Mouse (Mus musculus): ENCODE data around the gene Cyp46a1.
A peak's percentile ranks its signal among the peaks of the same experiment; 100 is the strongest.

Cyp46a1 gene

GRCm38 (mm10) chr12:108355271-108355670 is 21.1 kb downstream of the Cyp46a1 start:
- Histone ChIP-seq H3K4me1 (replicated peaks; ENCODE audit: low read depth, low read length) (peaks cover 12% of the 10 kb centered on the region), H3K4me3 (replicated peaks; ENCODE audit: low read length) (no peak overlapping the region), H3K9me3 (ENCODE audit: low read length) (peaks cover 6% of the 10 kb centered on the region), H3K27me3 (ENCODE audit: insufficient read depth, low read length) (peaks cover 75% of the 10 kb centered on the region), H3K36me3 (ENCODE audit: insufficient read depth, low read length) (no peaks in the 10 kb centered on the region)
- TF ChIP-seq CTCF (conservative IDR thresholded peaks at IDR 0.05; ENCODE audit: low read length) = no peak
- TF ChIP-seq POU5F1 (IDR thresholded peaks at IDR 0.05; ENCODE audit: borderline replicate concordance, low read length) = no peak
- no peak for TF ChIP-seq NANOG (IDR thresholded peaks at IDR 0.05; ENCODE audit: borderline replicate concordance, low read length)

GRCm38 (mm10) chr12:108355986-108356385 is 21.8 kb downstream of the Cyp46a1 start:
- Histone ChIP-seq H3K4me1 (replicated peaks; ENCODE audit: low read depth, low read length) (peaks cover 12% of the 10 kb centered on the region), H3K4me3 (replicated peaks; ENCODE audit: low read length) (no peak overlapping the region), H3K27me3 (ENCODE audit: insufficient read depth, low read length) (peaks cover 72% of the 10 kb centered on the region), H3K36me3 (ENCODE audit: insufficient read depth, low read length) (no peaks in the 10 kb centered on the region), H3K9me3 (ENCODE audit: low read length) (peaks cover 6% of the 10 kb centered on the region)
- no peak for TF ChIP-seq NANOG (IDR thresholded peaks at IDR 0.05; ENCODE audit: borderline replicate concordance, low read length)
- TF ChIP-seq CTCF (conservative IDR thresholded peaks at IDR 0.05; ENCODE audit: low read length) = peak; percentile 33
- TF ChIP-seq POU5F1 (IDR thresholded peaks at IDR 0.05; ENCODE audit: borderline replicate concordance, low read length) = no peak

DNA sequence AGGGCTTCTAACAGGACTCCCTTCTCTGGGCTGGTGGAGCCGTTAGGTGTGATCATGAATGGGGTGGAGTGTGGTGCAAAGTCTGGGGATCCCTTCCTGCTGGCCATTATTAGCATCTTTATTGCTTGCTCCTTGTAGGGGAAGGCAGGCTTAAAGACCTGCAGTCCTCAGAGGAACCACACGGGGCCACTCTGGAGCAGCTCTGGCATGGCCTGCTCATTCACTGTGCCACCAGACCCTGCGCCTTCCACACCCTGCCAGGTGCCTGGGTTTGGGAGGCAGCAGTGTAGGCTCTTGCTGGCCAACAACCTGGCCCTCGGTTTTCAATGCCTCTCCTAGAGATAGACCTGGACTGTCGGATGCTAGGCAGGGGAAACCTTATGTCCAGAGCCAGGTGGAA is 29.6 kb downstream of the Cyp46a1 start:
- H3K27me3 ChIP-seq (ENCODE audit: insufficient read depth, low read length) = peaks cover 52% of the 10 kb centered on the region
- peaks cover 9% of the 10 kb centered on the region for H3K9me3 ChIP-seq (ENCODE audit: low read length)
- H3K4me1 ChIP-seq (replicated peaks; ENCODE audit: low read depth, low read length) = peaks cover 11% of the 10 kb centered on the region
- no peak for TF ChIP-seq NANOG (IDR thresholded peaks at IDR 0.05; ENCODE audit: borderline replicate concordance, low read length)
- peak; percentile 75 for TF ChIP-seq CTCF (conservative IDR thresholded peaks at IDR 0.05; ENCODE audit: low read length)
- H3K4me3 ChIP-seq (replicated peaks; ENCODE audit: low read length) = no peak overlapping the region
- no peaks in the 10 kb centered on the region for H3K36me3 ChIP-seq (ENCODE audit: insufficient read depth, low read length)

GRCm38 (mm10) chr12:108365340-108365739 is 31.2 kb downstream of the Cyp46a1 start:
- H3K4me1 ChIP-seq (replicated peaks; ENCODE audit: low read depth, low read length) = peaks cover 11% of the 10 kb centered on the region
- H3K4me3 ChIP-seq (replicated peaks; ENCODE audit: low read length) = no peak overlapping the region
- H3K36me3 ChIP-seq (ENCODE audit: insufficient read depth, low read length) = no peaks in the 10 kb centered on the region
- TF ChIP-seq CTCF (conservative IDR thresholded peaks at IDR 0.05; ENCODE audit: low read length) = no peak
- no peak for TF ChIP-seq POU5F1 (IDR thresholded peaks at IDR 0.05; ENCODE audit: borderline replicate concordance, low read length)
- no peak for TF ChIP-seq NANOG (IDR thresholded peaks at IDR 0.05; ENCODE audit: borderline replicate concordance, low read length)
- peaks cover 54% of the 10 kb centered on the region for H3K27me3 ChIP-seq (ENCODE audit: insufficient read depth, low read length)
- peaks cover 9% of the 10 kb centered on the region for H3K9me3 ChIP-seq (ENCODE audit: low read length)

DNA sequence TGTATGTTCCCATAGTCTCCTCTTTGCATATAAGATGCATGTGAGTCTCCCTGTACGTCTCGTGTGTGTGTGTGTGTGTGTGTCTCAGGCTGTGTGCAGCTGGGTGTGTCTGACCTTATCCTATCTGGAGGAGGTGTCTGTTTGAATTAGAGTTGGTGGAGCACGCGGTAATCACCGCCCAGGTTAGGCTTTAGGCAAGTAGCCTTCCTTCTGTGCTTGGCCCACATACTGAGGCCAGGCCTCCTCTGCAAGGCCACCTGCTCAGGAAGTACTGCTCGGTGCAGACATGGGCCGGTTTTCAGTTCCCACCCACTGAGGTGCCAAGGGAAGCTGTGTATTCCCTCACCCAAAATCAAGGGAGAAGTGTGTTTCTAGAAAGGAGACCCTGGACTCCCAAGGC is 31.7 kb downstream of the Cyp46a1 start:
- TF ChIP-seq CTCF (conservative IDR thresholded peaks at IDR 0.05; ENCODE audit: low read length) (no peak), POU5F1 (IDR thresholded peaks at IDR 0.05; ENCODE audit: borderline replicate concordance, low read length) (no peak), NANOG (IDR thresholded peaks at IDR 0.05; ENCODE audit: borderline replicate concordance, low read length) (no peak)
- H3K4me3 ChIP-seq (replicated peaks; ENCODE audit: low read length) = no peak overlapping the region
- no peaks in the 10 kb centered on the region for H3K36me3 ChIP-seq (ENCODE audit: insufficient read depth, low read length)
- peaks cover 9% of the 10 kb centered on the region for H3K9me3 ChIP-seq (ENCODE audit: low read length)
- H3K27me3 ChIP-seq (ENCODE audit: insufficient read depth, low read length) = peaks cover 56% of the 10 kb centered on the region
- peaks cover 11% of the 10 kb centered on the region for H3K4me1 ChIP-seq (replicated peaks; ENCODE audit: low read depth, low read length)

- Histone ChIP-seq H3K4me3 (replicated peaks; ENCODE audit: low read length) (no peak overlapping the region), H3K27me3 (ENCODE audit: insufficient read depth, low read length) (peaks cover 46% of the 10 kb centered on the region), H3K9me3 (ENCODE audit: low read length) (peaks cover 9% of the 10 kb centered on the region), H3K36me3 (ENCODE audit: insufficient read depth, low read length) (no peaks in the 10 kb centered on the region), H3K4me1 (replicated peaks; ENCODE audit: low read depth, low read length) (peaks cover 11% of the 10 kb centered on the region)
- no peak for TF ChIP-seq POU5F1 (IDR thresholded peaks at IDR 0.05; ENCODE audit: borderline replicate concordance, low read length)
- TF ChIP-seq CTCF (conservative IDR thresholded peaks at IDR 0.05; ENCODE audit: low read length) = no peak
- TF ChIP-seq NANOG (IDR thresholded peaks at IDR 0.05; ENCODE audit: borderline replicate concordance, low read length) = no peak
Observed at GRCm38 (mm10) chr12:108367909-108368308, 33.7 kb downstream of the Cyp46a1 start.

DNA sequence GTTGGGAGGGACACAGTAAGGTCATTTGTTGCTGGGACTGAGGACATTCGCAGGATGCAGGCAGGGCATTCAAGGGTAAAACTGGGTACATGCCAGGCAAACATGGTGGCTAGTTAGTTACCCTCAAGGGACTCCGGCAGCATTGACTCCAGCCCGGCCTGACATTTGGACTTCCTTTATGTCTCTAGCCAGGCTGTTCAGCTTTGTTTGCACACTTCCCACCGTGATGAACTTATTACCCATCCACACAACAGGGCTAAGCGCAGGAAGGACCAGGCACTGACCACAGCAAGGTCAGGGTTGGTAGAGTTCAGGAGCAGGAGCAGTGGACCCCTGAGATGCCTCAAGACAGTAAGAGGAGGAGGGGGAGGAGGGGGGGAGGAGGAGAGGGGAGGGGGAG is 34.7 kb downstream of the Cyp46a1 start:
- Histone ChIP-seq H3K4me3 (replicated peaks; ENCODE audit: low read length) (no peak overlapping the region), H3K36me3 (ENCODE audit: insufficient read depth, low read length) (no peaks in the 10 kb centered on the region)

DNA sequence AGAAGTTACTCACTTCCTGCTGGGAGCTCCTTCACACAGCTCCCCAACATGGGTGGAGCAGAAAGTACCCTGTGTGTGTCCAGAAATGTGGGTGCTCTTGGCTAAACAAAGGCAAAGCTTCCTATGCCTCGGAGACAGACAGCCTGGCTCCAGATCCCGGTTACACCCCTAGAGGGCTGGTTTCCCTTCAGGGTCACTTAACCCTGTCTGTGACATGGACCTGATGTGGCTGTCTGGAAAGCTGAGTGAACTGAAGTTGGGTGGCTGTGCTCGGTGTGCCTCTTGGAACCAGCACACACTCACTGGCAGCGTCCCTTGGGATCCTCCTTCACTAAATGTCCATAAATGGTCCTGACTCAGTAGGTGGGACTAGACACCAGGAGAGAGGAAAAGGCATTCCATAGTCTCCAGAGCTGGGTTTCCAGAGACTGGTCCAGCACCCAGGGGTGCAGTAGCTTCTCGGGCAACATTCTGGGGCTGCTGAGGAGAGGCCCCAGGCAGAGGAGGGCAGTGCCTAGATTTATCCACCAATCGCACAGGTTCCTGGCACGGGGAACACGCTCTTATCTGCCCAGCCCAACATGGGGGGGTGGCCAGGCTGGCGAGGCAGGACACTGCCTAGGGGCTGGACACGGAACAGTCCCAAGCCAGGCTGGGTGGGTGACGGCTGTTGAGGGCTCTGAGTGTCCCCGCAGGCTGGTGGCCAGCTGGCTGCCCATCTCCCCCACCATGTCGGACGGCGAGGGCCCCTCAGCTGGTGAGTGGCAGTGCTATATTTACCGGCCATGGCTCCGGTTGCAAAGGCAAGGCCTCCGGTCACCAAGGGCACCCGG is 36.6 kb downstream of the Cyp46a1 start, which contains the start of gene Eml1:
Gene Eml1 (plus strand): TSS at position 362 of the 833 bp plus-strand sequence.
- no peaks in the 10 kb centered on the region for H3K36me3 ChIP-seq (ENCODE audit: insufficient read depth, low read length)
- TF ChIP-seq CTCF (conservative IDR thresholded peaks at IDR 0.05; ENCODE audit: low read length) (no peak), POU5F1 (IDR thresholded peaks at IDR 0.05; ENCODE audit: borderline replicate concordance, low read length) (no peak), NANOG (IDR thresholded peaks at IDR 0.05; ENCODE audit: borderline replicate concordance, low read length) (no peak)
- H3K27me3 ChIP-seq (ENCODE audit: insufficient read depth, low read length) = peaks cover 53% of the 10 kb centered on the region
- H3K4me1 ChIP-seq (replicated peaks; ENCODE audit: low read depth, low read length) = peaks cover 8% of the 10 kb centered on the region
- no peak within 1 kb of the TSS for H3K4me3 ChIP-seq (replicated peaks; ENCODE audit: low read length)
- H3K9me3 ChIP-seq (ENCODE audit: low read length) = peaks cover 9% of the 10 kb centered on the region

More for the DNA sequence above, 34.7 kb downstream of the Cyp46a1 start:
- TF ChIP-seq POU5F1 (IDR thresholded peaks at IDR 0.05; ENCODE audit: borderline replicate concordance, low read length) (no peak), NANOG (IDR thresholded peaks at IDR 0.05; ENCODE audit: borderline replicate concordance, low read length) (no peak)
- Histone ChIP-seq H3K9me3 (ENCODE audit: low read length) (peaks cover 9% of the 10 kb centered on the region), H3K27me3 (ENCODE audit: insufficient read depth, low read length) (peaks cover 44% of the 10 kb centered on the region), H3K4me1 (replicated peaks; ENCODE audit: low read depth, low read length) (peaks cover 10% of the 10 kb centered on the region)
